Mouse (Mus musculus): ENCODE results near the gene Ctps. TPM values are rescaled to one million over a fixed set of nuclear protein-coding genes. Genes with fewer than 3 reads are reported as not detected.
"Not testable (repeated sequence)": the region's sequence is repeated elsewhere in the genome, so short reads cannot be mapped to it uniquely, and the experiment has no call there.

Ctps gene
- polyA plus RNA-seq, 1 experiment from 2014 or later: 90.7 TPM

DNA sequence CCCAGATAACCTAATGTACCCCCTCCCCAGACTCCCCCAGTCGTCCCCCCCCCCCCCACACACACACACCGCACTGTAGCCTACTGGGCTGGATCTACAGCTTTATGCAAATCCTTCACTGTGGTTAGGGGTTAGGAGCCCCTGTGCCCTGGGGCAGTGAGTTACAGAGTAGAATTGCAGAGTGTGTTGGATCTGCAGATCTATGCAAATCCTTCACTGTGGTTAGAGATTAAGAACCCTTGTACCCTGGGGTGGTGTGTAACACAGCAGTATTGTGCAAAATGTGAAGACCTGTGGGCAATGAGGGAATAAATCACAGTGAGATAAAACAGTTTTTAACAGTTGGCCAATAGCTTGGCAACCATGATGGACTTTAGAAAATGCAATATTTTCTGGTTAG lies 28.8 kb upstream of the Ctps start:
- H3K9ac ChIP-seq: no peak overlapping the region
- H3K27ac ChIP-seq: no peak overlapping the region
- H3K4me1 ChIP-seq (replicated peaks): peaks cover 7% of the 10 kb centered on the region; the same call in 1 of the 2 replicates
- H3K4me2 ChIP-seq: no peak overlapping the region
- no peak for ATAC-seq (replicated peaks; ENCODE audit: insufficient number of reproducible peaks, insufficient read depth, low FRiP score, low read depth)
- H3K27me3 ChIP-seq: no peaks in the 10 kb centered on the region
- no peaks in the 10 kb centered on the region for H3K36me3 ChIP-seq
- H3K4me3 ChIP-seq: no peak overlapping the region
- 33% methylated on average over 2 of the region's 2 CpGs for WGBS
- H3K9me3 ChIP-seq (replicated peaks): no peaks in the 10 kb centered on the region

DNA sequence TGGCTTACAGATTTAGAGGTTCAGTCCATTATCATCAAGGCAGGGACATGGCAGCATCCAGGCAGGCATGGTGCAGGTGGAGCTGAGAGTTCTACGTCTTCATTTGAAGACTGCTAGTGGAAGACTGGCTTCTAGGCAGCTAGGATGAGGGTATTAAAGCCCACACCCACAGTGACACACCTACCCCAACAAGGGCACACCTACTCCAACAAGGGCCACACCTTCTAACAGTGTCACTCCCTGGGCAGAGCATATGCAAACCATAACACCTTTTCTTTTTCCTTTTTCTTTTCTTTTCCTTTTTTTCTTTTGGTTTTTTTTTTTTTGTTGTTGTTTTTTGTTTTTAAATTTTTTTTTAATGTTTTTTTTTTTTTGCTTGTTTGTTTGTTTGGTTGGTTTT lies 26.1 kb upstream of the Ctps start:
- H3K4me1 ChIP-seq (replicated peaks); H3K9me3 ChIP-seq (replicated peaks); H3K27ac ChIP-seq; H3K4me2 ChIP-seq; H3K27me3 ChIP-seq; ATAC-seq (replicated peaks; ENCODE audit: insufficient number of reproducible peaks, insufficient read depth, low FRiP score, low read depth); H3K9ac ChIP-seq; H3K36me3 ChIP-seq; H3K4me3 ChIP-seq: not testable (repeated sequence)
- 92% methylated on average over 1 of the region's 1 CpGs for WGBS

DNA sequence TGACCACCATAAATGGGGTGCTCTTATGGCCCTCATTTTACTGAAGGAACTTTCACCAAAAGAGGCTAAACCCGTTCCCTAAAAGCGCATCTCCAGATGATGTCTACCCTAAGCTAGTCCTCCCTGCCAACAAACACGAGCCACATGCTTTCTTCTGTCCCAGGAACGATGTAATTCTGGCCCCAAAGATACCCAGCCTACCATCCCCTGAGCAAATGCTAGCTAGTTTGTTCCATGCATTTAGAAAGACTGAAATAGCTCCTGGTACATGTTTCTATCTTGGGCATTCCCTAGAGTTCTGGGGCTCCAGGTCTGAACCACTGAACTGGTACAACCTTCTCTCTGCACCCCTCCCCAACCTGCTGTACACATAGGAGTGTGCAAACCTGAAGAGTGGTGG lies 20.9 kb upstream of the Ctps start:
- H3K36me3 ChIP-seq: no peaks in the 10 kb centered on the region
- peaks cover 15% of the 10 kb centered on the region for H3K4me1 ChIP-seq (replicated peaks)
- no peak for ATAC-seq (replicated peaks; ENCODE audit: insufficient number of reproducible peaks, insufficient read depth, low FRiP score, low read depth)
- H3K9me3 ChIP-seq (replicated peaks): no peaks in the 10 kb centered on the region
- WGBS: 73% methylated on average over 4 of the region's 4 CpGs
- H3K9ac ChIP-seq: no peak overlapping the region
- peaks cover 4% of the 10 kb centered on the region; the same call in 1 of the 2 replicates for H3K27me3 ChIP-seq
- H3K4me3 ChIP-seq: no peak overlapping the region
- no peak overlapping the region for H3K27ac ChIP-seq
- H3K4me2 ChIP-seq: no peak overlapping the region

DNA sequence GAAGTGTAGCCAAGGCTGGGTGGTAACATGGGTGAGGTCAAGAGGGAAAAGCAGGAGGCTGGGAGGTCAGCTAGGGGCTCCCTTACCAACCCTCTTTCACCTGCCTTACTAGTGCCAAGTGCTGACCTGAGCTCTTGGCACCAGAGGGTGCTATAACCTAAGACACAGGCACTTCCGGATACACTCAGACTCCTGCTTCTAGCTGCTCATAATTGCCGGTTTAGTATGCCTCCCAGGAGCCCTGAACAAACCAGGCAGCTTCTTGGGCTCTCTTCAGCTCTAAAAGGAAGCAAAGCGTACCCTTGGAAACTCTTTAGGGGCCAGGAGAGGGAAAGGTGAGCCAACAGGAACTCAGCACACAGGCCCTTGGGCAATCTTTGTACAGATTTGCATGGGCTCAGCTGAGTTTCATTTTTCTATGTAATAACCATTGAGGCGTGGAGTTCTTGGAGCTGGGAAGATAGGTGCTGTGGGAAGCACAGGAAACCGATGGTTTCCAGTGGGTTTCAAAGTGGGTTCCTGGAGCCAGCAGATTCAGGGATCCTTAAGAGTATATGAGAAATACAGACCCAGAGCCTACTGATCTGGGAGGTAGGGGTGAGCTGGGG lies 19.8 kb upstream of the Ctps start:
- H3K4me2 ChIP-seq: peak overlapping the region; percentile 33; the same call in 1 of the 2 replicates
- WGBS: 30% methylated on average over 5 of the region's 5 CpGs
- peaks cover 4% of the 10 kb centered on the region; the same call in 1 of the 2 replicates for H3K27me3 ChIP-seq
- H3K4me3 ChIP-seq: no peak overlapping the region
- peak; percentile 85; the same call in 1 of the 2 replicates for ATAC-seq (replicated peaks; ENCODE audit: insufficient number of reproducible peaks, insufficient read depth, low FRiP score, low read depth)
- H3K27ac ChIP-seq: no peak overlapping the region
- no peak overlapping the region for H3K9ac ChIP-seq
- no peaks in the 10 kb centered on the region for H3K9me3 ChIP-seq (replicated peaks)
- peaks cover 15% of the 10 kb centered on the region for H3K4me1 ChIP-seq (replicated peaks)
- H3K36me3 ChIP-seq: no peaks in the 10 kb centered on the region

DNA sequence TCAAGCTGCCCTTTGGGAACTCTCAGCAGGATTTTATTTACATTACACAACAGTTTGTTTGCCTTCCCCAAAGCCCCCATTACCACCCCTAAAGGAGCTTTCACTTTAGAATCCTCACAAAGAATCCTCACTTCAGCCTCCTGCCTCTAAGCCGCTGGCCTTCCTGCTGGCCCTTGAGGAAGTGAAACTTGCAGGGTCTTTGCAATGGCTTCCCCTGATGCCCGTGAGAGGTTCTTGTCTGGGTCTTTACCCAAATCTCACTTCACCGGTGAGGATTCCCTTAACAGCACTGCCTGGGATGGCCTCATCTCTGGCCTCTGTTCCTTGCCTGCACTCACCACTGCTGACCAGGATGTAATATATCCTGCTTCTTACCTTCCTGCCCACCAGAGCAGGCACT lies 19.0 kb upstream of the Ctps start:
- no peak for ATAC-seq (replicated peaks; ENCODE audit: insufficient number of reproducible peaks, insufficient read depth, low FRiP score, low read depth)
- Histone ChIP-seq H3K9me3 (replicated peaks) (no peaks in the 10 kb centered on the region), H3K4me1 (replicated peaks) (peaks cover 11% of the 10 kb centered on the region), H3K4me2 (no peak overlapping the region), H3K9ac (no peak overlapping the region), H3K4me3 (no peak overlapping the region), H3K36me3 (no peaks in the 10 kb centered on the region), H3K27me3 (peaks cover 4% of the 10 kb centered on the region; the same call in 1 of the 2 replicates), H3K27ac (no peak overlapping the region)
- whole genome bisulfite sequencing: 31% methylated on average over 3 of the region's 3 CpGs

DNA sequence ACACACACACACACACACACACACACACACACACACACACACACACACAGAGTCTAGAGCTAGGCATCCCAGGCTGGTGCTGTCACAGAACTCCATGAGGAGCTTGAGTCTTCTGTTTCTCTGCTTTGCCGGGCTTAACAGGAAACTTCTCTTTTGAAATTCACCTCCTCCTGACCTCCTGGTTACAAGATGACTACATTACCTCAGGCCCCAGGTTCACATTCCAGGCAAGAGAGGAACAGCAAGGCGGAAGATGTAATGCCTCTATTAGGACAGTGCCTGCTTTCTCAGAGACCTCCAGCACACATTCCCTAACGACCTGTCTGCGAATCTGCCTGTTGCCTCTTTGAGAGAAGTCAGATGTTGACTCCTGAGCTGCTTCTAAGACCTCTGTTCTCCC lies 18.4 kb upstream of the Ctps start, which contains the start of gene Gm8439:
TSS of gene Gm8439 (plus strand) at position 301 of the 400 bp plus-strand sequence.
- Histone ChIP-seq H3K9ac (no peak within 1 kb of the TSS), H3K4me2 (no peak within 1 kb of the TSS), H3K4me3 (no peak within 1 kb of the TSS), H3K36me3 (no peaks in the 10 kb centered on the region), H3K9me3 (replicated peaks) (no peaks in the 10 kb centered on the region), H3K4me1 (replicated peaks) (peaks cover 11% of the 10 kb centered on the region), H3K27me3 (peaks cover 4% of the 10 kb centered on the region; the same call in 1 of the 2 replicates), H3K27ac (no peak within 1 kb of the TSS)
- 26% methylated on average over 4 of the region's 4 CpGs for WGBS
- ATAC-seq (replicated peaks; ENCODE audit: insufficient number of reproducible peaks, insufficient read depth, low FRiP score, low read depth): no peak

DNA sequence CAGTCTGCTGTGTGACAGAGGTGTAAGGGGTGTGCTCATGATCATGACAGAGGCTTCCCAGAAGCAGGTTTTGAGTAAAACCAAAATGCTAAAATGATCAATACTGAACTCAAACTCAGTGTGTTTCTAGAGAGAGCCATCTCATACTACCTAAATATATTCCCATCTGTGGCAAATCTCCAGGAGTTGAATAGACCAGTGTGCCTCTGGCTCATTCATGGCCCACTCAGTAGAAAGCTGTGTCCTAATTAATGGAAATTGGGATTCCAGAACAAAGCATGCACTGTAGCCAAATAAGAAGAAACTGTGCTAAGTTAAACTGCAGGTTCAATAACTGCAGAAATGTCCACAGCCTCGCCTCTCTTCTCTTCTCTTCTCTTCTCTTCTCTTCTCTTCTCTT lies 16.9 kb upstream of the Ctps start:
- 72% methylated on average over 1 of the region's 1 CpGs for WGBS
- H3K36me3 ChIP-seq: no peaks in the 10 kb centered on the region
- no peak for ATAC-seq (replicated peaks; ENCODE audit: insufficient number of reproducible peaks, insufficient read depth, low FRiP score, low read depth)
- H3K4me1 ChIP-seq (replicated peaks): peaks cover 11% of the 10 kb centered on the region
- no peak overlapping the region for H3K9ac ChIP-seq
- H3K27ac ChIP-seq: no peak overlapping the region
- H3K27me3 ChIP-seq: peaks cover 4% of the 10 kb centered on the region; the same call in 1 of the 2 replicates
- no peak overlapping the region for H3K4me3 ChIP-seq
- H3K4me2 ChIP-seq: no peak overlapping the region
- no peaks in the 10 kb centered on the region for H3K9me3 ChIP-seq (replicated peaks)

DNA sequence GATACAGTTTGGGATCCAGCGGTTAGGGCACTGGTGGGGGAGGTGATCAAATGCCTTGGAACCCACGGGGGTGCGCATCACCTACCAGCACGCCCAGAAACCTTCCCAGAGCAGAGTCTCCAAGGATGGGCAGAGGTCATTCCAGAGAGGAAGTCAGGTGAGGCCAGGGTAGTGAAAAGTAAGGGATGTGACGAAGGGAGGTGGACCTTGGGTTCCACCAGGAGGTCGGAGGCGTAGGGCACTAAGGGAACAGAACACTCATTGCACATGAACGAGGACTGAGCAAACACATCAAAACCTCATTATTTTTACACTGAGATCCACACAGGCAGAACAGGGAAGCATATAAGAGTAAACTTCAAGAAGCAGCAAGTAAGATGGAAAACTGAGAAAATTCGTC lies 11.6 kb upstream of the Ctps start:
- no peak overlapping the region for H3K9ac ChIP-seq
- no peak overlapping the region for H3K4me3 ChIP-seq
- no peak overlapping the region for H3K27ac ChIP-seq
- ATAC-seq (replicated peaks; ENCODE audit: insufficient number of reproducible peaks, insufficient read depth, low FRiP score, low read depth): no peak
- H3K27me3 ChIP-seq: no peaks in the 10 kb centered on the region
- WGBS: 79% methylated on average over 9 of the region's 9 CpGs
- H3K4me2 ChIP-seq: no peak overlapping the region
- no peaks in the 10 kb centered on the region for H3K36me3 ChIP-seq
- no peaks in the 10 kb centered on the region for H3K9me3 ChIP-seq (replicated peaks)
- no peaks in the 10 kb centered on the region for H3K4me1 ChIP-seq (replicated peaks)

DNA sequence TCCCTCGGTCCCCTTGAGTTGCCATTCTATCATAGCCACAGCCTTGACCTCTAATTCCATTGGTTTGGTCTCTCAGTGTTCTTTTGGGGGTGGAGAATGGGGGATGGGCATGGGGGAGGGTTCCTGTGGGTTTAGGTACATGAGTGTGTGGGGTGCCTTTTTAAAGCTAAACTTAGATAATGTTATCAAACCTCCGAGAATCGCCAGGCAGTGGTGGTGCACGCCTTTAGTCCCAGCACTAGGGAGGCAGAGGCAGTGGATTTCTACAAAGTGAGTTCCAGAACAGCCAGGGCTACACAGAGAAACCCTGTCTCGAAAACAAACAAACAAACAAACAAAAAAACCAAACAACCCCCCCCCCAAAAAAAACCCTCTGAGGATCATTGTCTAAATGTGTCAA lies 10.8 kb upstream of the Ctps start:
- no peaks in the 10 kb centered on the region for H3K36me3 ChIP-seq
- H3K9me3 ChIP-seq (replicated peaks): no peaks in the 10 kb centered on the region
- H3K9ac ChIP-seq: no peak overlapping the region
- H3K27me3 ChIP-seq: no peaks in the 10 kb centered on the region
- no peak overlapping the region for H3K27ac ChIP-seq
- H3K4me1 ChIP-seq (replicated peaks): no peaks in the 10 kb centered on the region
- H3K4me2 ChIP-seq: no peak overlapping the region
- ATAC-seq (replicated peaks; ENCODE audit: insufficient number of reproducible peaks, insufficient read depth, low FRiP score, low read depth): no peak
- 42% methylated on average over 5 of the region's 5 CpGs for WGBS
- no peak overlapping the region for H3K4me3 ChIP-seq

DNA sequence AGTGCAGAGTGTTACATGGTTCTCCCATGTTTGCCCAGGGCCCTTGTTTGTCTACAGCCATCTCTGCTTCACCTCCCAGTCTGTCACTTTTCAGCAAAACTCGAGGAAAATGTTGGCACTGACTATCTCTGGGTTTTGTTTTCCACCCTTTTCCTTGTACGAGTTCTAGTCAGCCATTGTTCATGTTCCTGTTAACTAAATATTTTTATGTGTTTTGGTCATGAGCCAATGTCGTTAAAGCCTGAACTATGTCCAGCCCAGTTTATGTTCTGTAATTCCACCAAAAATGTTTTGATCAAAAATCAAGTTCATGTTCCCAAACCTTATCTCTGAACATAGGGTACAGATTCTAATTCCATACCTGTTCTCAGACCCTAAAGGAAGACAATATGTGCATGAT lies 1.6 kb upstream of the Ctps start:
- no peak overlapping the region for H3K4me2 ChIP-seq

DNA sequence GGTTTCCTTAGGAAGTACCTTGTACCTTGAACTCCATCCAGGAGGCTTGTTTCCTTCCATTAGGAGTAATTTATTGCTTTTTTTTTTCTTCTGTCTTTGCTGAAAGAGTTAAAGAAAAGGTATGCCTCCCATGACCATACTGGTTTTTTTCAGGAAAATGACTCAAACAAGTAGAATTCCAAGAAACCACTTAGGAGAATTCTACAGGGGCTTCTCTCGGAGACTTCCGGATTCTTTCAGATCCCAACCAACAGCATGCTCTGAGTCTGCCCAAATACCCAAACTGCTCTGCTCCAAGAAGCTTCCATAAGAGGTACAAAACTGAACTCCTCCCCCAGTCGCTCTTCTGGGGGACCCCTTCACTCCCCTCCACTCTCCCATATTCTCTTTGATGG lies 991 bp upstream of the Ctps start:
- WGBS: 47% methylated on average over 3 of the region's 3 CpGs
- H3K27ac ChIP-seq: peak overlapping the region; percentile 96
- no peaks in the 10 kb centered on the region for H3K9me3 ChIP-seq (replicated peaks)
- H3K27me3 ChIP-seq: no peaks in the 10 kb centered on the region
- no peaks in the 10 kb centered on the region for H3K36me3 ChIP-seq
- peak overlapping the region; percentile 89 for H3K9ac ChIP-seq
- no peak for ATAC-seq (replicated peaks; ENCODE audit: insufficient number of reproducible peaks, insufficient read depth, low FRiP score, low read depth)
- H3K4me1 ChIP-seq (replicated peaks): peaks cover 36% of the 10 kb centered on the region
- peak overlapping the region; percentile 75 for H3K4me3 ChIP-seq
- peak overlapping the region; percentile 87 for H3K4me2 ChIP-seq

More for the DNA sequence above, 1.6 kb upstream of the Ctps start:
- no peak overlapping the region for H3K4me3 ChIP-seq
- H3K36me3 ChIP-seq: no peaks in the 10 kb centered on the region
- WGBS: 47% methylated on average over 3 of the region's 3 CpGs
- peaks cover 35% of the 10 kb centered on the region for H3K4me1 ChIP-seq (replicated peaks)
- peak overlapping the region; percentile 96 for H3K27ac ChIP-seq
- H3K27me3 ChIP-seq: no peaks in the 10 kb centered on the region
- H3K9me3 ChIP-seq (replicated peaks): no peaks in the 10 kb centered on the region
- H3K9ac ChIP-seq: no peak overlapping the region
- no peak for ATAC-seq (replicated peaks; ENCODE audit: insufficient number of reproducible peaks, insufficient read depth, low FRiP score, low read depth)

DNA sequence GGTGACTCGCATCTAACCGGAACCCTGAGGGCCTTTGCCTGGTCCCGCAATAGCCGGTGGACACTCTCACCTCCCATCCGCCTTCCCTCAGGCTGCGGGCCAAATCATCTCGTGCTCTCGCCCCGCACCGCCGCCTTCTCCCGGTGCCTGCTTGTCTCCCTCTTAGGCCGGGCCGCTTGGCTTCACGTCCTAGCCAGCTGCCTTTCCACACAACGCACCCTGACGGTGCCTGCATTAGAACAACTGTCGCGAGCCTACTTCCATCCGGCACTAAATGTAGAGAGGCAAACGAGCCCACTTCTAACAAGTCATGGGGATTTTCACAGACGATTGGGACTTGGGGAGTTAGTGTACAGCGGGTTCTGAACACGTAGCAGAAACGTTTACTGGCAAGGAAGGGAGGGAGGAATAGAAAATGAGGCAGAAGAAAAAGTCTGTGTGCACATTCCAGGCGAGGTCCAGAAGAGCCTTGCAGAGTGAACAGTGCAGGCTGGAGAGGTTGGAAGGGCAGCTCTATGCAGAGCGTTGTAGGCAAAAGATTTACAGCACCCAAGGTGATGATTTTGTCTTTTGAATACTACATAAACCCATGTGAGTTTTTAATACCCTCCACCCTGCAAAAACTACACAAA lies 478 bp upstream of the Ctps start:
- H3K9me3 ChIP-seq (replicated peaks): no peaks in the 10 kb centered on the region
- peaks cover 2% of the 10 kb centered on the region; the same call in 1 of the 2 replicates for H3K36me3 ChIP-seq
- WGBS: under 1% methylated on average over 27 of the region's 27 CpGs
- H3K4me2 ChIP-seq: peak overlapping the region; percentile 87
- peak overlapping the region; percentile 75 for H3K4me3 ChIP-seq
- H3K27ac ChIP-seq: peak overlapping the region; percentile 96
- H3K9ac ChIP-seq: peak overlapping the region; percentile 89
- H3K4me1 ChIP-seq (replicated peaks): peaks cover 38% of the 10 kb centered on the region
- peak; percentile 56 for ATAC-seq (replicated peaks; ENCODE audit: insufficient number of reproducible peaks, insufficient read depth, low FRiP score, low read depth)
- H3K27me3 ChIP-seq: no peaks in the 10 kb centered on the region
